Mouse (Mus musculus) embryonic fibroblast, embryonic 13.5 days (primary cell): Measurements from ENCODE around the gene Tma16. TPM values are rescaled to one million over a fixed set of nuclear protein-coding genes. Genes with fewer than 3 reads are reported as not detected.

Experiments used
- H3K27ac ChIP-seq: 2 replicates; pipeline ENCODE4 v1.5.1; 2012; ENCODE audit warnings: low read length, control low read depth, inconsistent platforms; ENCODE audit not compliant: insufficient read depth
- H3K4me1 ChIP-seq: 2 replicates; pipeline ENCODE4 v1.6.1; 2011; ENCODE audit warnings: low read length; ENCODE audit not compliant: control insufficient read depth, insufficient read depth
- H3K4me3 ChIP-seq: 2 replicates; pipeline ENCODE4 v1.5.1; 2011; ENCODE audit warnings: mild to moderate bottlenecking, control low read depth, low read length; ENCODE audit not compliant: insufficient read depth
- CTCF ChIP-seq: IDR thresholded peaks from 2 replicates; pipeline ENCODE4 v1.5.1; 2011; ENCODE audit warnings: mild to moderate bottlenecking, control low read depth, low read length, moderate library complexity, borderline replicate concordance; ENCODE audit not compliant: insufficient read depth
- POLR2A ChIP-seq: IDR thresholded peaks from 2 replicates; pipeline ENCODE4 v1.6.1; 2011; ENCODE audit warnings: low read depth, mild to moderate bottlenecking, control low read depth, low read length, moderate library complexity
- polyA plus RNA-seq: library from polyadenylated mRNA; stranded (reverse); fragments of >200 nt; gene quantifications from 2 replicates; pipeline ENCODE4 v1.2.4, GENCODE M21; 2011; ENCODE audit warnings: low read depth; ENCODE audit not compliant: missing spikeins, insufficient read length

Gene Tma16
- polyA plus RNA-seq, 1 experiment = 9.8 TPM

DNA sequence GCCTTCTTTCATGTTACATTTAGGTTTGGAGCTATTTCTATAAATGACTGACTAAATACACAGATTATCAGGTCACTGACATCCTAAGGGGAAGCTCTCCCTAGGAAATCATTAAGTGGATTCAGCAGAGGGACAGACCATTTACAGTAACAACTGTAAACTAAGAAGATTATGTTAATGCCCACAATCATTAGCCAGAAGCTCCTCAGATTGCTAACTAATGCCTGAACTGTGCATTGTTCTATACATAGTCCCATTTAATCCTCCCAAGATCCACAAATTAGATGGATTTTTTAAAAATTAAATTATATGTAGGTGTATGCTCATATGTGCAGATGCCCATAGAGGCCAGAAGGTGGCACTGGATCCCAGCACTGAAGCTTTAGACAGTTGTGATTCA lies 52.8 kb downstream of the Tma16 start:
- TF ChIP-seq POLR2A = no peak
- no peak for TF ChIP-seq CTCF
- Histone ChIP-seq H3K4me3 (no peak overlapping the region), H3K27ac (no peak overlapping the region), H3K4me1 (no peaks in the 10 kb centered on the region)

DNA sequence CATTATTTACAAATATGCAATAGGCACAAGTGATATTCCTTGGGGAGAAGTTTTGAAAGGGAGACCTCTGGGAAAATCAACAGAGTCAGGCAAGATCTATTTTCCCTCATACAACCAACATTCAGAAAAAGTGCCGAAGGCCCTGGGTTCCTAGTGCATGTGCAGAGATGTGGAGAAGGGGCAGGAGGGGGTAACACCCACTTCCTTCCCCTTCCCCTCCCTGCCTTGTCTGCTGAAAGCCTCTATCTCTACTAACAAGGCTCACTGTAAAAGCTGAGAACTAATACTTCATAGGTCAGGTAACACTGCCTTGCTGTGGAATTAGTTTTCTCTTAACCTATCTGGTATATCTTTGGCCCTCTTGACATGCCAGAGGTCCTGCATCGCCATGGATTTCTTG lies 55.7 kb downstream of the Tma16 start:
- H3K27ac ChIP-seq = no peak overlapping the region
- TF ChIP-seq POLR2A = no peak
- TF ChIP-seq CTCF = no peak
- no peak overlapping the region for H3K4me3 ChIP-seq
- no peaks in the 10 kb centered on the region for H3K4me1 ChIP-seq

Other genes starting within 250 kb of the Tma16 start
- not detected in 2 replicates for gene Tktl2, start 25.2 kb upstream of the Tma16 start, polyA plus RNA-seq
- gene Npy5r, start 201.6 kb upstream of the Tma16 start, polyA plus RNA-seq = not detected in 2 replicates
- 1.3 and 2.8 TPM in 2 replicates for gene Npy1r, start 210.7 kb upstream of the Tma16 start, polyA plus RNA-seq